Comparison of ENCODE assay signal across 9 mouse cellular contexts in genomic region chr5:29478208-29479197, GRCm38 (mm10). TPM values are rescaled to one million over a fixed set of nuclear protein-coding genes. Genes with fewer than 3 reads are reported as not detected.
DNase-seq lines count a peak whose midpoint lies in the region; ATAC-seq lines count a peak whose summit lies in the region.
"Had no signal": no experiment of that assay in that cellular context is flagged by ENCODE, and none has a peak within 500 bp of the region (broad histone marks: within the 10 kb centered on the region; RNA-seq: fewer than 3 reads in every experiment).

Gene Mnx1, minus strand, starts transcription at chr5:29478470.

- H3K9ac ChIP-seq in heart, embryonic 16.5 days (ENCODE audit: low read length): no peak within 1 kb of the TSS
- no peak within 1 kb of the TSS; the same call in 1 of the 2 replicates for H3K9ac ChIP-seq in hindbrain, embryonic 16.5 days (ENCODE audit: low read depth, low read length)
- H3K9ac ChIP-seq in neural tube, embryonic 11.5 days (ENCODE audit: low read length): no peak within 1 kb of the TSS

- no peak for DNase-seq in heart, postnatal 25 days (ENCODE audit: low spot score)
- peak; percentile 54 for DNase-seq in embryo, embryonic 10 days (ENCODE audit: low spot score)
- DNase-seq in neural tube, embryonic 11.5 days (ENCODE audit: low spot score): peak; percentile 63
- no peak for DNase-seq in frontal cortex, adult 2 months (ENCODE audit: extremely low spot score in 1 of 2, low spot score in 1 of 2)
- DNase-seq in ovary, postnatal 10 days (ENCODE audit: low spot score): no peak

- no peaks in the 10 kb centered on the region; the same call in 1 of the 2 replicates for H3K9me3 ChIP-seq in heart, embryonic 16.5 days (replicated peaks; ENCODE audit: control insufficient read depth, low read length)
- H3K9me3 ChIP-seq in hindbrain, embryonic 16.5 days (ENCODE audit: control insufficient read depth, low read length): no peaks in the 10 kb centered on the region
- H3K9me3 ChIP-seq in neural tube, embryonic 11.5 days (ENCODE audit: control insufficient read depth, low read length): no peaks in the 10 kb centered on the region

- ATAC-seq in heart, embryonic 16.5 days (replicated peaks; ENCODE audit: extremely low read depth, insufficient read depth, low FRiP score): no peak
- ATAC-seq in hindbrain, embryonic 16.5 days: no peak
- peak; percentile 42; the same call in 1 of the 2 replicates for ATAC-seq in neural tube, embryonic 11.5 days (ENCODE audit: insufficient read depth, low FRiP score, low TSS enrichment)
- no peak for ATAC-seq in activated CD4-positive, CD25-positive, alpha-beta regulatory T cell, adult 4 months

- H3K4me3 ChIP-seq in heart, embryonic 16.5 days (ENCODE audit: low read length): peak within 1 kb of the TSS; percentile 44
- H3K4me3 ChIP-seq in hindbrain, embryonic 16.5 days (ENCODE audit: low read length): peak within 1 kb of the TSS; percentile 35
- H3K4me3 ChIP-seq in neural tube, embryonic 11.5 days (ENCODE audit: low read depth, low read length): peak within 1 kb of the TSS; percentile 34

- peaks cover 97% of the 10 kb centered on the region for H3K27me3 ChIP-seq in heart, embryonic 16.5 days (ENCODE audit: control insufficient read depth, insufficient read depth, low read length)
- peaks cover 83% of the 10 kb centered on the region for H3K27me3 ChIP-seq in hindbrain, embryonic 16.5 days (replicated peaks; ENCODE audit: control insufficient read depth, insufficient read depth, low read length)
- peaks cover 99% of the 10 kb centered on the region for H3K27me3 ChIP-seq in neural tube, embryonic 11.5 days (ENCODE audit: control insufficient read depth, insufficient read depth, low read length)

- WGBS in heart, embryonic 16.5 days: 1% methylated on average over 65 of the region's 65 CpGs
- under 1% methylated on average over 64 of the region's 65 CpGs for WGBS in hindbrain, embryonic 16.5 days
- under 1% methylated on average over 65 of the region's 65 CpGs for WGBS in neural tube, embryonic 11.5 days

- intact Hi-C loops in heart, postnatal 25 days (cut with DNase I): no loop called here

- no peak within 1 kb of the TSS for H3K27ac ChIP-seq in heart, embryonic 16.5 days (ENCODE audit: low read length)
- no peak within 1 kb of the TSS for H3K27ac ChIP-seq in hindbrain, embryonic 16.5 days (ENCODE audit: low read depth, low read length)
- no peak within 1 kb of the TSS for H3K27ac ChIP-seq in neural tube, embryonic 11.5 days (ENCODE audit: low read depth, low read length)

- H3K36me3 ChIP-seq in heart, embryonic 16.5 days (ENCODE audit: control insufficient read depth, insufficient read depth): no peaks in the 10 kb centered on the region
- H3K36me3 ChIP-seq in hindbrain, embryonic 16.5 days (ENCODE audit: control insufficient read depth, insufficient read depth, low read length): no peaks in the 10 kb centered on the region
- H3K36me3 ChIP-seq in neural tube, embryonic 11.5 days (ENCODE audit: control insufficient read depth, insufficient read depth, low read length): no peaks in the 10 kb centered on the region

- H3K4me2 ChIP-seq in heart, embryonic 16.5 days (ENCODE audit: low read depth, low read length): peak within 1 kb of the TSS; percentile 65
- peak within 1 kb of the TSS; percentile 59 for H3K4me2 ChIP-seq in hindbrain, embryonic 16.5 days (ENCODE audit: low read length)
- peak within 1 kb of the TSS; percentile 42 for H3K4me2 ChIP-seq in neural tube, embryonic 11.5 days (ENCODE audit: low read depth)

- H3K4me1 ChIP-seq in heart, embryonic 16.5 days (ENCODE audit: control insufficient read depth, insufficient read depth, low read length): peaks cover 11% of the 10 kb centered on the region
- H3K4me1 ChIP-seq in hindbrain, embryonic 16.5 days (ENCODE audit: control insufficient read depth, insufficient read depth, low read depth, low read length): peaks cover 13% of the 10 kb centered on the region
- H3K4me1 ChIP-seq in neural tube, embryonic 11.5 days (ENCODE audit: control insufficient read depth, insufficient read depth, low read length): peaks cover 9% of the 10 kb centered on the region; the same call in 1 of the 2 replicates

RNA-seq across cellular contexts. Expression of gene Mnx1, which starts in this region (rescaled TPM):
- not detected in 2 replicates for polyA plus RNA-seq in heart, embryonic 16.5 days (2015; fragmentation: Nextera tagmentation; extraction: Ambion mirVana)
- not detected for total RNA-seq in heart, postnatal 25 days (2021)
- polyA plus RNA-seq in hindbrain, embryonic 16.5 days (2015; fragmentation: Nextera tagmentation; extraction: Ambion mirVana): 0.25 TPM in 1 of 2 replicates, not detected in the other
- polyA plus RNA-seq in neural tube, embryonic 11.5 days (2014; fragmentation: Nextera tagmentation; extraction: Ambion mirVana): 4.4 and 7.6 TPM in 2 replicates
- not detected in 2 replicates for polyA plus RNA-seq in frontal cortex, adult 2 months (2012; rRNA removed)
- not detected for polyA plus RNA-seq in activated CD4-positive, CD25-positive, alpha-beta regulatory T cell, adult 4 months (2017; shearing (Covaris generic))
- total RNA-seq: hematopoietic stem cell, adult 5-6 weeks had no signal

Comparison
In these comparisons a context has a peak if more than half of its experiments do, and no peak if none do; other contexts are left out.
1. DNase-seq: peak in embryo, embryonic 10 days (single experiment) and neural tube, embryonic 11.5 days (single experiment); none in heart, postnatal 25 days (single experiment), frontal cortex, adult 2 months (0 of 2) and ovary, postnatal 10 days (single experiment).
2. Peak in every context shown above with its lines, with median percentiles within 50 percentile points of each other: H3K4me2 ChIP-seq and H3K4me3 ChIP-seq.